Mouse (Mus musculus): ENCODE measurements around the gene Ace3. TPM values are rescaled to one million over a fixed set of nuclear protein-coding genes. Genes with fewer than 3 reads are reported as not detected.

Gene Ace3
- polyA plus RNA-seq, 1 experiment from 2014 or later = not detected

DNA sequence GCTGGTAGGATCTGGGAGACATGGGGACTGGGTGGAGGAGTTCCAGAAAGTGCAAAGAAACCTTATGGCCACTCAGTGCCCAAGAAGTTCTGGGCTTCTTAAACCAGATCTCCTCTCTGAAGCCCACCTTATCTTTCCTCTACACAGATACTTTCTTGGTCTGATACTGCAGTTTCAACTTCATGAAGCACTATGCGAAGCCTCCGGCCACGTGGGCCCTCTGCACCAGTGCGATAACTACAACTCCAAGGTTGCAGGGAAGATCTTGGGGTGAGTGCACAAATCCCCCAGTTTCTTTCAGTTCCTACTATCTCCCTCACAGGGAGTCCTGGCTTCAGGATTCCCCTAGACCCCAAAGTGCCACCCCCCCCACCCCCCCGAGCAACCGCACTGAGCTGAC is 5.6 kb downstream of the Ace3 start:
- DNase-seq (ENCODE audit: low spot score) (no peak), ATAC-seq (ENCODE audit: insufficient read depth, low FRiP score, low TSS enrichment) (no peak)
- Histone ChIP-seq H3K27ac (ENCODE audit: low read depth, low read length) (no peak overlapping the region), H3K9me3 (ENCODE audit: control insufficient read depth, low read length) (no peaks in the 10 kb centered on the region), H3K36me3 (ENCODE audit: control insufficient read depth, insufficient read depth, low read length) (no peaks in the 10 kb centered on the region), H3K27me3 (ENCODE audit: control insufficient read depth, insufficient read depth, low read length) (no peaks in the 10 kb centered on the region), H3K4me3 (ENCODE audit: low read depth, low read length) (no peak overlapping the region), H3K9ac (ENCODE audit: low read length) (no peak overlapping the region), H3K4me1 (ENCODE audit: control insufficient read depth, insufficient read depth, low read length) (no peaks in the 10 kb centered on the region), H3K4me2 (ENCODE audit: low read depth) (no peak overlapping the region)
- 94% methylated on average over 6 of the region's 6 CpGs for WGBS

DNA sequence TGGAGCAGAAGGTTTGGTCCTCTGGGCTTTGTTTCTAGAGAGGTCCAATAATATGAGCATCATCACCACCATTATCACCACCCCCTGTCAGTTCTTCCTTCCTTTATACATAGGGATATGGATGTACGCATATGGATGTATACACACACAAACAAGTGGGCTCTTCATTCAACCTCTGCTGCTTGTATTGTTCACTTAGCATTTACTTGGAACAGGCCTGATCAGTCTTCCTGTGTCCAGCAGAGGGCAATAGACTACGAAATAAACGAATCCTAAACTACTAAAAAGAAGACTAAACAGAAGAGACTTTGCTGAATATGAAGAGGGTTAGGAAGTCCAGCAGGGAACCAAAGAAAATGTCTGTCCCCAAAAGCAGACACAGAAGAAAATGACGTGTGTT is 7.2 kb downstream of the Ace3 start:
- Histone ChIP-seq H3K27me3 (ENCODE audit: control insufficient read depth, insufficient read depth, low read length) (no peaks in the 10 kb centered on the region), H3K4me3 (ENCODE audit: low read depth, low read length) (no peak overlapping the region), H3K4me2 (ENCODE audit: low read depth) (no peak overlapping the region), H3K27ac (ENCODE audit: low read depth, low read length) (no peak overlapping the region), H3K9me3 (ENCODE audit: control insufficient read depth, low read length) (no peaks in the 10 kb centered on the region), H3K36me3 (ENCODE audit: control insufficient read depth, insufficient read depth, low read length) (no peaks in the 10 kb centered on the region), H3K4me1 (ENCODE audit: control insufficient read depth, insufficient read depth, low read length) (no peaks in the 10 kb centered on the region), H3K9ac (ENCODE audit: low read length) (no peak overlapping the region)
- WGBS = 56% methylated on average over 4 of the region's 4 CpGs
- ATAC-seq (ENCODE audit: insufficient read depth, low FRiP score, low TSS enrichment) (no peak), DNase-seq (ENCODE audit: low spot score) (no peak)

DNA sequence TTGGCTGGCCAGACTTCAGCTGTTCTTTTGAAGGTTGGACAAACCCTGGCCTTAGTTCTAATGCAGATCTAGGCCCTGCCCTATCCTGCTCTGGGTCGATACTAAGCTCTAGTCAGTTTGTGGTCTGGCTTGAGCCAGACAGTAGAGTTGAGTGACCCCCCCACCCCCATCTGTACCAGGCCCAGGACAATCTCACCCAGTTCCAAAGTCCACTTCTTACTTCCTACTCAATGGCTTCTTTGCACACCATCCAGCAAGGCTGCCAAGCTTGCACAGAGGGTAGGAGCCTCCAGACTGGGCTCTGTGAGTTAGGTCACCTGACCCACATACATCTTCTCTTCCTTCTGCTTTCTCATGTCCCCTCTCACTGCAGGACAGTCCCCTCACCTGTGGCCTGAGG is 10.1 kb downstream of the Ace3 start:
- no peak for ATAC-seq (ENCODE audit: insufficient read depth, low FRiP score, low TSS enrichment)
- H3K4me3 ChIP-seq (ENCODE audit: low read depth, low read length) = no peak overlapping the region

DNA sequence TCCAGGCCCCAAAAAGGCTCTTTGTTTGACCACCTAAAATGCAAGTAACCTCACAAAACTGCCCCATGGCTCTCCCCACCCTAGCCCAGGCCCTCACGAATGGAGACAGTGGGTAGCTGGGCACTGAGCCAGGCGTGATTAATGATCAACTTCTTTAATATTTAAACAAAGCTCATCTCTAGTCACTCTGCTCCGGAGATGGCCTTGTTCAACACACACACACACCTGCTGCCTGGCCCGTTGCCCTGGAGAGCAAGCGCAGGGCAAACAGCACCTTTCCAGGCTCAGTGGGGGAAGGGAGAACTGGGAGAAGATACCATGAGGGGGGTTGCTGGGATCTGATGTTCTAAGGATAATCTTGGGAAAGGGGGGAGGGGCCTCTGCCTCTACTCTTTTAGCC is 11.5 kb downstream of the Ace3 start:
- H3K27ac ChIP-seq (ENCODE audit: low read depth, low read length) = no peak overlapping the region
- H3K27me3 ChIP-seq (ENCODE audit: control insufficient read depth, insufficient read depth, low read length) = 0 out of 2 replicates have a peak, but pooled peaks cover 3% of the 10 kb centered on the region
- ATAC-seq (ENCODE audit: insufficient read depth, low FRiP score, low TSS enrichment) (no peak), DNase-seq (ENCODE audit: low spot score) (no peak)
- no peaks in the 10 kb centered on the region; the same call in 1 of the 2 replicates for H3K4me1 ChIP-seq (ENCODE audit: control insufficient read depth, insufficient read depth, low read length)
- H3K9me3 ChIP-seq (ENCODE audit: control insufficient read depth, low read length) = no peaks in the 10 kb centered on the region
- H3K4me3 ChIP-seq (ENCODE audit: low read depth, low read length) = no peak overlapping the region
- WGBS = 48% methylated on average over 5 of the region's 5 CpGs
- H3K4me2 ChIP-seq (ENCODE audit: low read depth) = no peak overlapping the region
- H3K36me3 ChIP-seq (ENCODE audit: control insufficient read depth, insufficient read depth, low read length) = no peaks in the 10 kb centered on the region
- H3K9ac ChIP-seq (ENCODE audit: low read length) = no peak overlapping the region

More for the DNA sequence above, 10.1 kb downstream of the Ace3 start:
- 68% methylated on average over 1 of the region's 1 CpGs for WGBS
- Histone ChIP-seq H3K9ac (ENCODE audit: low read length) (no peak overlapping the region), H3K36me3 (ENCODE audit: control insufficient read depth, insufficient read depth, low read length) (no peaks in the 10 kb centered on the region), H3K27ac (ENCODE audit: low read depth, low read length) (no peak overlapping the region), H3K27me3 (ENCODE audit: control insufficient read depth, insufficient read depth, low read length) (no peaks in the 10 kb centered on the region), H3K9me3 (ENCODE audit: control insufficient read depth, low read length) (no peaks in the 10 kb centered on the region), H3K4me2 (ENCODE audit: low read depth) (no peak overlapping the region), H3K4me1 (ENCODE audit: control insufficient read depth, insufficient read depth, low read length) (no peaks in the 10 kb centered on the region; the same call in 1 of the 2 replicates)
- no peak for DNase-seq (ENCODE audit: low spot score)

DNA sequence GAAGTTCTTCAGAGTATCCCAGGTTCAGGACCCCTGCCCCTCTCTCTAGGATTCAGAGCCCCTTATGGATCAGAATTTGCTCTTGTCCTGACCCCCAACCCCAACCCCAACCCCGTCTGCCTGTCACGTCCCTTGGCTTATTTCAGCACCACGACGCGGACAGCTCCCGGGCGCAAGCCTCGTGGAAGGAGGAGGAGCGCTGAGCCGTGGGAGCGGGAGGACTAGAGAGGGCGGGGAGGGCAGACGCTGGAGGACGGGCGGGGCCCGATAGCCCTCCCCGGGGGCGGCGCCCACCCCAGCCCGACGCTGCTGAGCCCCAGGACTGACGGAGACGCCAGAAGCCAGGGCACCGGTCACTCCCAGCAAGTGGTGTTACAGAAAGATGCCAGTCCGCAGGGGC is 13.3 kb downstream of the Ace3 start, which contains the start of gene Kcnh6:
Gene Kcnh6 (plus strand): TSS at position 304 of the 400 bp plus-strand sequence.
- H3K9ac ChIP-seq (ENCODE audit: low read length) = no peak within 1 kb of the TSS
- H3K4me3 ChIP-seq (ENCODE audit: low read depth, low read length) = no peak within 1 kb of the TSS
- 0 out of 2 replicates have a peak, but pooled peaks cover 3% of the 10 kb centered on the region for H3K27me3 ChIP-seq (ENCODE audit: control insufficient read depth, insufficient read depth, low read length)
- no peaks in the 10 kb centered on the region; the same call in 1 of the 2 replicates for H3K4me1 ChIP-seq (ENCODE audit: control insufficient read depth, insufficient read depth, low read length)
- H3K4me2 ChIP-seq (ENCODE audit: low read depth) = peak within 1 kb of the TSS; percentile 27
- H3K27ac ChIP-seq (ENCODE audit: low read depth, low read length) = no peak within 1 kb of the TSS
- no peak for ATAC-seq (ENCODE audit: insufficient read depth, low FRiP score, low TSS enrichment)
- H3K36me3 ChIP-seq (ENCODE audit: control insufficient read depth, insufficient read depth, low read length) = no peaks in the 10 kb centered on the region
- peak; percentile 75 for DNase-seq (ENCODE audit: low spot score)
- H3K9me3 ChIP-seq (ENCODE audit: control insufficient read depth, low read length) = no peaks in the 10 kb centered on the region
- WGBS = under 1% methylated on average over 24 of the region's 25 CpGs

DNA sequence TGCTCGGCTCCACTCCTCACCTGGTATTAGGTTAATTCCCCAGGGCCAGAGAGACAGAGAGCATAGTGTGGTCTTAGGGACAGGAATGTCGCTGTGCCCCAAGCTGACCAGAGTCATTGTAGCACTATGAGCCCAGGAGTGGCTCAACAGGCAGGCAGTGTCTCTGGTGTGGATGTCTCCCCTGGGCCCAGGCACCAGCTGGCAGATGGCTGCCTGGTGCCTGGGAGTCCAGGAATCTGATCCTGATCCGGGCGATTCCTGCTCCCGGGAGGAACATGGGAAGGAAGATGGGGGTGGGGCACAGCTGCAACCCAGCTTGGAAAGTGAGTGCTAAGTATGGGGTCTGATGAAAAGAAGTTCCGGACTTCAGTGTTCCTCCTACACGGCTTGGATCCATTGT is 18.2 kb downstream of the Ace3 start:
- Histone ChIP-seq H3K36me3 (ENCODE audit: control insufficient read depth, insufficient read depth, low read length) (no peaks in the 10 kb centered on the region), H3K9me3 (ENCODE audit: control insufficient read depth, low read length) (no peaks in the 10 kb centered on the region), H3K27ac (ENCODE audit: low read depth, low read length) (no peak overlapping the region), H3K4me2 (ENCODE audit: low read depth) (no peak overlapping the region), H3K4me1 (ENCODE audit: control insufficient read depth, insufficient read depth, low read length) (no peaks in the 10 kb centered on the region; the same call in 1 of the 2 replicates), H3K4me3 (ENCODE audit: low read depth, low read length) (no peak overlapping the region), H3K27me3 (ENCODE audit: control insufficient read depth, insufficient read depth, low read length) (0 out of 2 replicates have a peak, but pooled peaks cover 3% of the 10 kb centered on the region), H3K9ac (ENCODE audit: low read length) (no peak overlapping the region)
- ATAC-seq (ENCODE audit: insufficient read depth, low FRiP score, low TSS enrichment) (no peak), DNase-seq (ENCODE audit: low spot score) (no peak)
- WGBS = 52% methylated on average over 7 of the region's 7 CpGs

DNA sequence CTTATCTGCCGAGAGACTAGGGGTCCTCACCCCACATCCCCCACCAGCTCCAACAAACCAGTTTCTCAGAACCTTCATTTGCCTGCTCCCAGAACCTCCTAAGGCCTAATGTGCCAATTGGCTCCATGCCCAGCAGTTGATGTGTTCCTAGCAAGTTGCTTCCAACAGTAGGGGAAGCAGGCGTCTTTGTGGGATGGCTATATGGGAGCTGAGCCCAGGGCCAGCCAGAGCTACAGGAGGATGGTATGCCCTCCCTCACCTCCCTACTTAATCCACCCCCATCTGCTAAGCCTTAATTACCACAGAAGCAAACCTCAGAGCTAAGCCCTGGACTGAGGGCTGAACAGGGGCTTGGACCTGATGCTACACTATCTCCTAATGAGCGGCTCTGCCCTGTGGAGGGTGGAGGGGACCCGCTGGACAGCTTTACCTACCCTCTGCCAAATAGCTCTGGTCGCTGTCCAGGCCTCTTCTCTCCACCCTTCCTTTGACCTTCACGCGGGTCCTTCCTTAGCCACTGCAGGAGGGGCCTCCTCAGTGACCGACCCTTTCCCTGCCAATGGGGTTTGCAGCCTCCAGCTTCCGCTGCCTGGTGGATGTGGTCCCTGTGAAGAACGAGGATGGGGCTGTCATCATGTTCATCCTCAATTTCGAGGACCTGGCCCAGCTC is 19.2 kb downstream of the Ace3 start:
- no peaks in the 10 kb centered on the region for H3K9me3 ChIP-seq (ENCODE audit: control insufficient read depth, low read length)
- no peak overlapping the region for H3K4me2 ChIP-seq (ENCODE audit: low read depth)
- no peak overlapping the region for H3K4me3 ChIP-seq (ENCODE audit: low read depth, low read length)
- H3K9ac ChIP-seq (ENCODE audit: low read length) = no peak overlapping the region
- no peak overlapping the region for H3K27ac ChIP-seq (ENCODE audit: low read depth, low read length)
- ATAC-seq (ENCODE audit: insufficient read depth, low FRiP score, low TSS enrichment) (no peak), DNase-seq (ENCODE audit: low spot score) (no peak)
- H3K36me3 ChIP-seq (ENCODE audit: control insufficient read depth, insufficient read depth, low read length) = no peaks in the 10 kb centered on the region
- 72% methylated on average over 11 of the region's 11 CpGs for WGBS
- 0 out of 2 replicates have a peak, but pooled peaks cover 3% of the 10 kb centered on the region for H3K27me3 ChIP-seq (ENCODE audit: control insufficient read depth, insufficient read depth, low read length)
- no peaks in the 10 kb centered on the region for H3K4me1 ChIP-seq (ENCODE audit: control insufficient read depth, insufficient read depth, low read length)

DNA sequence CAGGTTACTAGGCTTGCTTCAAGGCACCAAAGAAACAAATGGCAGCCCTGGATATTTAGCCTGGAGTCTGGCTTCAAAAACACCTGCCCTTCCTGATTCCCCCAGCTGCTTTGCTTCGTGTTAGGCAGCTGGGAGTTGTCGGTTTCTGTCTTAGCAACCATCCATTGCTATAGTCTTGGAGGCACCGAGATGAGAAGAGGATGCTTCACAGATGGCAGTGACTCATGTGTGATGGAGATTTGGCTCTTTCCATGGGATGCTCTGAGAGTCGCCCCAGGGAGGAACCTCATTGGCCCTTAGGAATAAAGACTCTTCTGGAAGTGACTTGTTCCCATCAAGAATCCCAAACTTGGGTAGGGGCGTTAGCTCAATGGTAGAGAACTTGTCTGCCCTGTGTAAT is 22.0 kb downstream of the Ace3 start:
- ATAC-seq (ENCODE audit: insufficient read depth, low FRiP score, low TSS enrichment) (no peak), DNase-seq (ENCODE audit: low spot score) (no peak)
- Histone ChIP-seq H3K9ac (ENCODE audit: low read length) (no peak overlapping the region), H3K4me2 (ENCODE audit: low read depth) (no peak overlapping the region), H3K27me3 (ENCODE audit: control insufficient read depth, insufficient read depth, low read length) (peaks cover 10% of the 10 kb centered on the region), H3K36me3 (ENCODE audit: control insufficient read depth, insufficient read depth, low read length) (no peaks in the 10 kb centered on the region), H3K4me1 (ENCODE audit: control insufficient read depth, insufficient read depth, low read length) (no peaks in the 10 kb centered on the region; the same call in 1 of the 2 replicates), H3K9me3 (ENCODE audit: control insufficient read depth, low read length) (no peaks in the 10 kb centered on the region), H3K27ac (ENCODE audit: low read depth, low read length) (no peak overlapping the region), H3K4me3 (ENCODE audit: low read depth, low read length) (no peak overlapping the region)
- 83% methylated on average over 5 of the region's 5 CpGs for WGBS
